ENCODE assay signal across 20 mouse cellular contexts in the genomic region with DNA sequence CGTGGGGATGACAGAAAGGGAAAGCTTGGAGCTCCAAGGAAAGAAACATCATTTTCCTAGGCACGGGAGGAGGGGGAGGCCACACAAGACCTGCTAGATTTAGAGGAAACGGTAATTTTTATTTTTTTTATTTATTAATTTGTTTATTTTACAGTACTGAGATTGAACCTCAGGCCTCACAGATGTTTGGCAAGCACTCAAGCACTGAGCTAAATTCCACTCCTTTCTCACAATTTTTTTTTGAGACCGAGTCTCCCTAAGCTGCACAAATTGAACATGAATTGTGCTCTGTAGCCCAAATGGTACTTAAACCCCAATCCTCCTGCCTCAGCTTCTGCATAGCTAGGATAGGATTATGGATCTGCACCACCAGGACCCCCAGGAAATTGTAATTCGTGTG.
DNase-seq lines count a peak whose midpoint lies in the region; ATAC-seq and TF ChIP-seq lines count a peak whose summit lies in the region.
"Had no signal": no experiment of that assay in that cellular context is flagged by ENCODE, and none has a peak within 500 bp of the region (broad histone marks: within the 10 kb centered on the region; RNA-seq: fewer than 3 reads in every experiment).

No protein-coding gene starts in this region.

- no peak overlapping the region for H3K9ac ChIP-seq in kidney, postnatal 0 days (ENCODE audit: low read depth, low read length)
- H3K9ac ChIP-seq: embryonic facial prominence, embryonic 13.5 days; forebrain, embryonic 13.5 days; forebrain, postnatal 0 days; heart, embryonic 15.5 days; hindbrain, embryonic 13.5 days had no signal

- TF ChIP-seq POLR2A in brain, embryonic 14.5 days (IDR thresholded peaks at IDR 0.05; ENCODE audit: borderline replicate concordance, extremely low read depth, insufficient read depth, insufficient read length, poor library complexity, severe bottlenecking), result no peak

- no peak overlapping the region for H3K4me2 ChIP-seq in kidney, postnatal 0 days (ENCODE audit: low read length)
- H3K4me2 ChIP-seq: embryonic facial prominence, embryonic 13.5 days; forebrain, embryonic 13.5 days; heart, embryonic 11.5 days; heart, embryonic 15.5 days; hindbrain, embryonic 13.5 days had no signal

- ATAC-seq in kidney, postnatal 0 days (replicated peaks; ENCODE audit: low FRiP score, low read depth), result no peak
- ATAC-seq: forebrain, embryonic 13.5 days; forebrain, postnatal 0 days had no signal

- no peaks in the 10 kb centered on the region for H3K27me3 ChIP-seq in kidney, postnatal 0 days (ENCODE audit: insufficient read depth, low read length)
- H3K27me3 ChIP-seq: embryonic facial prominence, embryonic 13.5 days; forebrain, embryonic 13.5 days; heart, embryonic 15.5 days; hindbrain, embryonic 13.5 days had no signal

- WGBS in kidney, postnatal 0 days, result 62% methylated on average over 5 of the region's 5 CpGs

- no peaks in the 10 kb centered on the region for H3K9me3 ChIP-seq in kidney, postnatal 0 days (replicated peaks; ENCODE audit: low read length)
- H3K9me3 ChIP-seq: embryonic facial prominence, embryonic 13.5 days; forebrain, embryonic 13.5 days; heart, embryonic 15.5 days; hindbrain, embryonic 13.5 days had no signal

- peak; percentile 33 for DNase-seq in kidney, postnatal 0 days (ENCODE audit: low spot score)
- DNase-seq in kidney, postnatal 25 days, result no peak
- no peak for DNase-seq in left cerebral cortex, adult 2 months (ENCODE audit: extremely low spot score in 1 of 2, low spot score in 2 of 2)
- DNase-seq in left cerebral cortex, adult 18-20 months (ENCODE audit: low spot score in 2 of 2), result no peak
- peak; percentile 5 for DNase-seq in brain, embryonic 14.5 days (ENCODE audit: low read depth)
- DNase-seq in thymus, adult 18-20 months, result no peak
- DNase-seq: adrenal gland, adult 8-10 months; adrenal gland, postnatal 36 days; cerebellum, adult 11 months; cerebellum, adult 8-10 months; gastrocnemius, postnatal 36 days; heart, adult 2 months; heart, postnatal 14 days had no signal

- no peak overlapping the region for H3K27ac ChIP-seq in kidney, postnatal 0 days
- peak overlapping the region; percentile 85 for H3K27ac ChIP-seq in left cerebral cortex, adult 2 months
- H3K27ac ChIP-seq: embryonic facial prominence, embryonic 13.5 days; forebrain, embryonic 13.5 days; heart, adult 2 months; heart, embryonic 15.5 days; hindbrain, embryonic 13.5 days; hindbrain, postnatal 0 days had no signal

- intact Hi-C loops in left cerebral cortex, adult 2 months (cut with DNase I), result loop anchor here (5.0 kb wide), 1 partner anchor 113 kb away; no protein-coding TSS in a partner anchor

- no peak overlapping the region for H3K4me3 ChIP-seq in kidney, postnatal 0 days (replicated peaks; ENCODE audit: low read depth, low read length)
- H3K4me3 ChIP-seq in left cerebral cortex, adult 2 months, result no peak overlapping the region
- H3K4me3 ChIP-seq: embryonic facial prominence, embryonic 13.5 days; forebrain, embryonic 13.5 days; heart, adult 2 months; heart, embryonic 15.5 days; hindbrain, embryonic 13.5 days had no signal

- H3K36me3 ChIP-seq in kidney, postnatal 0 days (ENCODE audit: insufficient read depth, low read length), result no peaks in the 10 kb centered on the region
- H3K36me3 ChIP-seq: embryonic facial prominence, embryonic 13.5 days; heart, embryonic 15.5 days; hindbrain, embryonic 13.5 days had no signal

- H3K4me1 ChIP-seq in kidney, postnatal 0 days (replicated peaks; ENCODE audit: insufficient read depth, low read length), result no peaks in the 10 kb centered on the region
- H3K4me1 ChIP-seq: embryonic facial prominence, embryonic 13.5 days; forebrain, embryonic 13.5 days; heart, embryonic 15.5 days had no signal

- TF ChIP-seq CTCF in kidney, postnatal 0 days (IDR thresholded peaks at IDR 0.05; ENCODE audit: low read depth), result no peak
- no peak for TF ChIP-seq CTCF in left cerebral cortex, adult 2 months (IDR thresholded peaks at IDR 0.05)
- TF ChIP-seq CTCF in brain, embryonic 14.5 days (IDR thresholded peaks at IDR 0.05; ENCODE audit: borderline replicate concordance, extremely low read depth, insufficient read depth, insufficient read length), result no peak

Comparison
In these comparisons a context has a peak if more than half of its experiments do, and no peak if none do; other contexts are left out.
1. DNase-seq: peak in kidney, postnatal 0 days (single experiment) and brain, embryonic 14.5 days (single experiment); none in kidney, postnatal 25 days (0 of 2), left cerebral cortex, adult 2 months (0 of 2), left cerebral cortex, adult 18-20 months (0 of 2) and thymus, adult 18-20 months (0 of 2).